Mouse (Mus musculus): ENCODE data around the gene Mybpc1.
"Not testable (repeated sequence)": the region's sequence is repeated elsewhere in the genome, so short reads cannot be mapped to it uniquely, and the experiment has no call there.

Mybpc1 gene

GRCm38 (mm10) chr10:88550225-88550624, 54.7 kb downstream of the Mybpc1 start:
- DNase-seq (ENCODE audit: low spot score): no peak

- DNase-seq (ENCODE audit: low spot score): no peak
Observed at GRCm38 (mm10) chr10:88547635-88548034, 57.3 kb downstream of the Mybpc1 start.

- no peak for DNase-seq (ENCODE audit: low spot score)
Observed at GRCm38 (mm10) chr10:88530631-88531030, 74.3 kb downstream of the Mybpc1 start.

- no peak for DNase-seq (ENCODE audit: low spot score)
Observed at GRCm38 (mm10) chr10:88524016-88524415, 80.9 kb downstream of the Mybpc1 start.

GRCm38 (mm10) chr10:88523212-88523611, 81.7 kb downstream of the Mybpc1 start:
- DNase-seq (ENCODE audit: low spot score): no peak

GRCm38 (mm10) chr10:88522795-88523194, 82.2 kb downstream of the Mybpc1 start:
- no peak for DNase-seq (ENCODE audit: low spot score)

- DNase-seq (ENCODE audit: low spot score): not testable (repeated sequence)
Observed at GRCm38 (mm10) chr10:88515049-88515448, 89.9 kb downstream of the Mybpc1 start.

- peak; percentile 67 for DNase-seq (ENCODE audit: low spot score)
Observed at GRCm38 (mm10) chr10:88514495-88514894, 90.5 kb downstream of the Mybpc1 start.

GRCm38 (mm10) chr10:88513574-88514135, 91.3 kb downstream of the Mybpc1 start:
- no peak for DNase-seq (ENCODE audit: low spot score)

- no peak for DNase-seq (ENCODE audit: low spot score)
Observed at GRCm38 (mm10) chr10:88511355-88511754, 93.6 kb downstream of the Mybpc1 start.

- no peak for DNase-seq (ENCODE audit: low spot score)
Observed at GRCm38 (mm10) chr10:88510503-88511271, 94.3 kb downstream of the Mybpc1 start.

- no peak for DNase-seq (ENCODE audit: low spot score)
Observed at GRCm38 (mm10) chr10:88507691-88508143, 97.2 kb downstream of the Mybpc1 start.

GRCm38 (mm10) chr10:88505256-88505655, 99.7 kb downstream of the Mybpc1 start:
- DNase-seq (ENCODE audit: low spot score): no peak

- DNase-seq (ENCODE audit: low spot score): no peak
Observed at GRCm38 (mm10) chr10:88504481-88504880, 100.5 kb downstream of the Mybpc1 start.

- DNase-seq (ENCODE audit: low spot score): peak; percentile 91
Observed at GRCm38 (mm10) chr10:88503421-88504314, 101.3 kb downstream of the Mybpc1 start, which contains the start of gene Chpt1. Gene Chpt1, minus strand, starts transcription at chr10:88504073.

- peak; percentile 21 for DNase-seq (ENCODE audit: low spot score)
Observed at GRCm38 (mm10) chr10:88502919-88503318, 102.0 kb downstream of the Mybpc1 start.

GRCm38 (mm10) chr10:88501886-88502765, 102.8 kb downstream of the Mybpc1 start:
- no peak for DNase-seq (ENCODE audit: low spot score)

GRCm38 (mm10) chr10:88501370-88501769, 103.6 kb downstream of the Mybpc1 start:
- no peak for DNase-seq (ENCODE audit: low spot score)

- no peak for DNase-seq (ENCODE audit: low spot score)
Observed at GRCm38 (mm10) chr10:88499993-88500392, 105.0 kb downstream of the Mybpc1 start.

GRCm38 (mm10) chr10:88496864-88497564, 107.9 kb downstream of the Mybpc1 start:
- DNase-seq (ENCODE audit: low spot score): no peak
